Mouse (Mus musculus) Patski (cell line): Measurements from ENCODE around the gene Wnk2. TPM values are rescaled to one million over a fixed set of nuclear protein-coding genes. Genes with fewer than 3 reads are reported as not detected.
A peak's percentile ranks its signal among the peaks of the same experiment; 100 is the strongest.

Experiments used
- ATAC-seq: fragments of 100-300 bp; one replicate; pipeline ENCODE4 v1.8.0; 2021
- CTCF ChIA-PET: fragments of 350-600 bp; sonication (Branson Sonifier 250); formaldehyde crosslinking; loops from one replicate; lab custom pipeline; 2022; ENCODE audit warnings: inconsistent platforms; lab: Charles Lee
- POLR2A ChIA-PET: fragments of 350-600 bp; sonication (Branson Sonifier 250); formaldehyde crosslinking; loops from one replicate; lab custom pipeline; 2022; ENCODE audit warnings: antibody characterized with exemption, inconsistent platforms; lab: Charles Lee
- DNase-seq: peaks from one replicate; pipeline ENCODE4 v3.0.0-alpha.2; 2011; ENCODE audit warnings: low read depth, low spot score
- H3K27me3 ChIP-seq: fragments of 371-371 bp; one replicate; pipeline ENCODE4 v1.5.1; 2021
- CTCF ChIP-seq: fragments of 100-300 bp; IDR thresholded peaks from one replicate; pipeline ENCODE4 v1.5.1; 2021
- in situ Hi-C: fragments of 300-500 bp; cut with MboI; formaldehyde crosslinking; loops from 3 replicates; pipeline ENCODE4 v1.11.1; 2018; ENCODE audit warnings: low pct_unique_long_range_greater_than_20kb, mixed read lengths
- polyA plus RNA-seq: library from polyadenylated mRNA; unstranded; gene quantifications from one replicate; pipeline ENCODE4 v1.2.3, GENCODE M21; 2021

Gene Wnk2
- polyA plus RNA-seq, 1 experiment from 2014 or later: 1.8 TPM

GRCm38 (mm10) chr13:49188966-49189360, 41.1 kb upstream of the Wnk2 start:
- ChIA-PET POLR2A (interaction anchor here (1.2 kb wide), 1 partner anchor 24 kb away, joined by 3 read pairs; no protein-coding TSS in a partner anchor), CTCF (interaction anchor here (3.0 kb wide), 1 partner anchor 19 kb away, joined by 9 read pairs; no protein-coding TSS in a partner anchor)
- H3K27me3 ChIP-seq: no peaks in the 10 kb centered on the region
- DNase-seq (no peak), ATAC-seq (no peak)
- in situ Hi-C loops: no loop called here
- no peak for TF ChIP-seq CTCF

GRCm38 (mm10) chr13:49188219-49188965, 40.6 kb upstream of the Wnk2 start:
- no peaks in the 10 kb centered on the region for H3K27me3 ChIP-seq
- DNase-seq (no peak), ATAC-seq (no peak)
- CTCF ChIA-PET: interaction anchor here (1.1 to 1.4 kb wide), 2 partner anchors 16 to 23 kb away, joined by 3 read pairs; no protein-coding TSS in a partner anchor
- in situ Hi-C loops: no loop called here
- TF ChIP-seq CTCF: no peak
- POLR2A ChIA-PET: no interaction called here

- ATAC-seq: peak; percentile 66
- no peak for DNase-seq
- ChIA-PET CTCF (interaction anchor here (0.7 to 1.4 kb wide), 3 partner anchors 14 to 24 kb away, joined by 3 read pairs; no protein-coding TSS in a partner anchor), POLR2A (interaction anchor here (1.3 to 1.4 kb wide), 2 partner anchors 29 to 138 kb away, joined by 3 read pairs; no protein-coding TSS in a partner anchor)
- no peaks in the 10 kb centered on the region for H3K27me3 ChIP-seq
- in situ Hi-C loops: no loop called here
- no peak for TF ChIP-seq CTCF
Measured at GRCm38 (mm10) chr13:49187288-49188218, 39.7 kb upstream of the Wnk2 start, which contains the start of gene Ninj1. Ninj1 (plus strand) TSS chr13:49187485.

GRCm38 (mm10) chr13:49186798-49187287, 39.0 kb upstream of the Wnk2 start:
- in situ Hi-C loops: no loop called here
- no peak for TF ChIP-seq CTCF
- ChIA-PET CTCF (interaction anchor here (0.7 to 1.5 kb wide), 4 partner anchors 13 to 15 kb away, joined by 3 to 5 read pairs (median 3); no protein-coding TSS in a partner anchor), POLR2A (interaction anchor here (1.3 to 1.4 kb wide), 2 partner anchors 30 to 138 kb away, joined by 3 read pairs; no protein-coding TSS in a partner anchor)
- no peak for DNase-seq
- no peak for ATAC-seq
- no peaks in the 10 kb centered on the region for H3K27me3 ChIP-seq

GRCm38 (mm10) chr13:49183646-49184045, 35.8 kb upstream of the Wnk2 start:
- DNase-seq (no peak), ATAC-seq (no peak)
- no peaks in the 10 kb centered on the region for H3K27me3 ChIP-seq
- CTCF ChIA-PET: no interaction called here
- TF ChIP-seq CTCF: no peak
- in situ Hi-C loops: no loop called here
- POLR2A ChIA-PET: no interaction called here

- ChIA-PET CTCF (no interaction called here), POLR2A (interaction anchor here (0.9 kb wide), 1 partner anchor 9 kb away, joined by 3 read pairs; no protein-coding TSS in a partner anchor)
- ATAC-seq (no peak), DNase-seq (no peak)
- H3K27me3 ChIP-seq: no peaks in the 10 kb centered on the region
- in situ Hi-C loops: no loop called here
- TF ChIP-seq CTCF: no peak
Measured at GRCm38 (mm10) chr13:49183161-49183560, 35.3 kb upstream of the Wnk2 start.

- in situ Hi-C loops: no loop called here
- ATAC-seq (no peak), DNase-seq (no peak)
- no peaks in the 10 kb centered on the region for H3K27me3 ChIP-seq
- POLR2A ChIA-PET: no interaction called here
- no peak for TF ChIP-seq CTCF
- CTCF ChIA-PET: interaction anchor here (1.0 kb wide), 1 partner anchor 12 kb away, joined by 3 read pairs; no protein-coding TSS in a partner anchor
Measured at GRCm38 (mm10) chr13:49181411-49181984, 33.7 kb upstream of the Wnk2 start.

- CTCF ChIA-PET: interaction anchor here (1.0 kb wide), 1 partner anchor 11 kb away, joined by 3 read pairs; no protein-coding TSS in a partner anchor
- no peak for DNase-seq
Measured at GRCm38 (mm10) chr13:49180691-49181090, 32.9 kb upstream of the Wnk2 start.

GRCm38 (mm10) chr13:49180274-49180673, 32.5 kb upstream of the Wnk2 start:
- no peak for TF ChIP-seq CTCF
- CTCF ChIA-PET: interaction anchor here (1.0 kb wide), 1 partner anchor 10 kb away, joined by 3 read pairs; no protein-coding TSS in a partner anchor
- in situ Hi-C loops: no loop called here

More at GRCm38 (mm10) chr13:49180691-49181090, 32.9 kb upstream of the Wnk2 start:
- in situ Hi-C loops: no loop called here
- POLR2A ChIA-PET: no interaction called here
- TF ChIP-seq CTCF: no peak
- no peaks in the 10 kb centered on the region for H3K27me3 ChIP-seq
- ATAC-seq: no peak

More at GRCm38 (mm10) chr13:49180274-49180673, 32.5 kb upstream of the Wnk2 start:
- DNase-seq: no peak
- H3K27me3 ChIP-seq: no peaks in the 10 kb centered on the region
- POLR2A ChIA-PET: no interaction called here
- no peak for ATAC-seq
